Mouse (Mus musculus) B cell, adult 62 days (primary cell): ENCODE measurements around the gene Ctsf. TPM values are rescaled to one million over a fixed set of nuclear protein-coding genes. Genes with fewer than 3 reads are reported as not detected.

Experiments used
- total RNA-seq: library from RNA; stranded (reverse); gene quantifications from 4 replicates; pipeline ENCODE4 v1.2.4, GENCODE M21; 2023

The Ctsf gene
- 0.88 to 1.8 TPM (median 1.5 TPM) in 4 replicates for total RNA-seq

GRCm38 (mm10) chr19:4854552-4855469 is at the start of gene Ctsf:
Gene Ctsf (plus strand): TSS chr19:4855130.

GRCm38 (mm10) chr19:4811063-4811908 is 43.6 kb upstream of the Ctsf start, which contains the start of the genes Gm21992 and Rbm14:
Gene Gm21992 (minus strand): TSS chr19:4811612.
Gene Rbm14 (minus strand): TSS chr19:4811634.

GRCm38 (mm10) chr19:4839149-4839548 is 15.8 kb upstream of the Ctsf start, which contains the start of the genes Ccs and Ccdc87:
Gene Ccs (minus strand): TSS chr19:4839332.
Gene Ccdc87 (plus strand): TSS chr19:4839366.

GRCm38 (mm10) chr19:4877785-4878184 is 22.9 kb downstream of the Ctsf start, which contains the start of gene Actn3:
Gene Actn3 (minus strand): TSS chr19:4877909.

GRCm38 (mm10) chr19:4878405-4879323 is 23.7 kb downstream of the Ctsf start, which contains the start of gene Zdhhc24:
Gene Zdhhc24 (plus strand): TSS chr19:4878668.

GRCm38 (mm10) chr19:4905979-4906794 is 51.3 kb downstream of the Ctsf start, which contains the start of gene Bbs1:
Gene Bbs1 (minus strand): TSS chr19:4906628.

Other genes starting within 250 kb of the Ctsf start
- gene Lrfn4, start 239.5 kb upstream of the Ctsf start, total RNA-seq = 0.30 to 0.46 TPM (median 0.32 TPM) in 4 replicates
- 47.0 to 56.9 TPM (median 51.6 TPM) in 4 replicates for gene Rce1, start 229.5 kb upstream of the Ctsf start, total RNA-seq
- not detected in 4 replicates for gene Gm960, start 156.5 kb upstream of the Ctsf start, total RNA-seq
- not detected in 4 replicates for gene Sptbn2, start 144.0 kb upstream of the Ctsf start, total RNA-seq
- gene Rbm4b, start 98.6 kb upstream of the Ctsf start, total RNA-seq = 22.6 to 30.4 TPM (median 26.7 TPM) in 4 replicates
- gene Rbm4, start 61.2 kb upstream of the Ctsf start, total RNA-seq = 61.9 to 70.4 TPM (median 67.2 TPM) in 4 replicates
- 31.5 to 41.0 TPM (median 35.7 TPM) in 4 replicates for gene Gm21992, start 43.5 kb upstream of the Ctsf start, total RNA-seq
- gene Rbm14, start 43.5 kb upstream of the Ctsf start, total RNA-seq = 62.0 to 86.9 TPM (median 81.9 TPM) in 4 replicates
- gene Ccs, start 15.8 kb upstream of the Ctsf start, total RNA-seq = 17.3 to 22.6 TPM (median 21.8 TPM) in 4 replicates
- gene Ccdc87, start 15.8 kb upstream of the Ctsf start, total RNA-seq = not detected in 4 replicates
- not detected in 4 replicates for gene Actn3, start 22.8 kb downstream of the Ctsf start, total RNA-seq
- gene Zdhhc24, start 23.5 kb downstream of the Ctsf start, total RNA-seq = 7.5 to 11.4 TPM (median 9.0 TPM) in 4 replicates
- 2.5 to 3.7 TPM (median 2.6 TPM) in 4 replicates for gene Bbs1, start 51.5 kb downstream of the Ctsf start, total RNA-seq
- gene Dpp3, start 73.2 kb downstream of the Ctsf start, total RNA-seq = 65.2 to 87.2 TPM (median 74.8 TPM) in 4 replicates
- gene Peli3, start 88.0 kb downstream of the Ctsf start, total RNA-seq = 1.5 to 2.5 TPM (median 2.0 TPM) in 4 replicates
- gene Mrpl11, start 107.0 kb downstream of the Ctsf start, total RNA-seq = 24.7 to 38.8 TPM (median 33.6 TPM) in 4 replicates
- not detected in 4 replicates for gene Npas4, start 135.2 kb downstream of the Ctsf start, total RNA-seq
- 2.2 to 7.1 TPM (median 4.2 TPM) in 4 replicates for gene Slc29a2, start 168.7 kb downstream of the Ctsf start, total RNA-seq
- gene B4gat1, start 183.7 kb downstream of the Ctsf start, total RNA-seq = 2.3 to 4.9 TPM (median 3.2 TPM) in 4 replicates
- 0.37 to 2.7 TPM (median 1.3 TPM) in 4 replicates for gene AC124502.3, start 183.8 kb downstream of the Ctsf start, total RNA-seq
- 59.2 to 73.9 TPM (median 68.5 TPM) in 4 replicates for gene Brms1, start 186.2 kb downstream of the Ctsf start, total RNA-seq
- 3.0 to 3.9 TPM (median 3.3 TPM) in 4 replicates for gene Rin1, start 195.4 kb downstream of the Ctsf start, total RNA-seq
- gene Cd248, start 212.9 kb downstream of the Ctsf start, total RNA-seq = not detected in 4 replicates
- 0.15 to 2.9 TPM (median 0.31 TPM) in 3 of 4 replicates, not detected in the other for gene Tmem151a, start 230.4 kb downstream of the Ctsf start, total RNA-seq
- gene Yif1a, start 233.4 kb downstream of the Ctsf start, total RNA-seq = 31.0 to 32.1 TPM (median 31.7 TPM) in 4 replicates
- gene Cnih2, start 243.4 kb downstream of the Ctsf start, total RNA-seq = 0.86 to 1.6 TPM (median 1.3 TPM) in 4 replicates